Mouse (Mus musculus): Measurements from ENCODE around the gene Gimap7. TPM values are rescaled to one million over a fixed set of nuclear protein-coding genes. Genes with fewer than 3 reads are reported as not detected.
A peak's percentile ranks its signal among the peaks of the same experiment; 100 is the strongest.

Gene Gimap7
- 0.14 TPM in 1 of 2 replicates, not detected in the other for polyA plus RNA-seq (2015; fragmentation: Nextera tagmentation; extraction: Ambion mirVana)

- Histone ChIP-seq H3K9ac (ENCODE audit: low read length) (no peak within 1 kb of the TSS), H3K4me1 (ENCODE audit: control insufficient read depth, insufficient read depth, low read length) (no peaks in the 10 kb centered on the region), H3K4me3 (replicated peaks; ENCODE audit: low read length) (no peak within 1 kb of the TSS), H3K4me2 (ENCODE audit: low read depth, low read length) (no peak within 1 kb of the TSS), H3K27me3 (ENCODE audit: control insufficient read depth, insufficient read depth, low read length) (no peaks in the 10 kb centered on the region), H3K36me3 (ENCODE audit: control insufficient read depth, insufficient read depth, low read length) (no peaks in the 10 kb centered on the region), H3K27ac (ENCODE audit: low read length) (no peak within 1 kb of the TSS), H3K9me3 (replicated peaks; ENCODE audit: control insufficient read depth, low read length) (no peaks in the 10 kb centered on the region)
- ATAC-seq (ENCODE audit: insufficient read depth, low FRiP score): no peak
- WGBS: 53% methylated on average over 2 of the region's 2 CpGs
Measured at GRCm38 (mm10) chr6:48718455-48718854, at the start of gene Gimap7, which contains the start of gene Gm28053. TSS of gene Gimap7 (plus strand) at chr6:48718621. TSS of gene Gm28053 (plus strand) at chr6:48718607.

- H3K27ac ChIP-seq (ENCODE audit: low read length): no peak overlapping the region
- H3K4me1 ChIP-seq (ENCODE audit: control insufficient read depth, insufficient read depth, low read length): no peaks in the 10 kb centered on the region
- H3K9me3 ChIP-seq (replicated peaks; ENCODE audit: control insufficient read depth, low read length): no peaks in the 10 kb centered on the region
- H3K9ac ChIP-seq (ENCODE audit: low read length): no peak overlapping the region
- no peaks in the 10 kb centered on the region for H3K27me3 ChIP-seq (ENCODE audit: control insufficient read depth, insufficient read depth, low read length)
- H3K36me3 ChIP-seq (ENCODE audit: control insufficient read depth, insufficient read depth, low read length): no peaks in the 10 kb centered on the region
- no peak for ATAC-seq (ENCODE audit: insufficient read depth, low FRiP score)
- H3K4me3 ChIP-seq (replicated peaks; ENCODE audit: low read length): no peak overlapping the region
- WGBS: 77% methylated on average over 2 of the region's 2 CpGs
- H3K4me2 ChIP-seq (ENCODE audit: low read depth, low read length): no peak overlapping the region
Measured at GRCm38 (mm10) chr6:48669446-48669969, 48.9 kb upstream of the Gimap7 start.

- Histone ChIP-seq H3K9ac (ENCODE audit: low read length) (no peak overlapping the region), H3K27me3 (ENCODE audit: control insufficient read depth, insufficient read depth, low read length) (no peaks in the 10 kb centered on the region), H3K36me3 (ENCODE audit: control insufficient read depth, insufficient read depth, low read length) (no peaks in the 10 kb centered on the region), H3K4me2 (ENCODE audit: low read depth, low read length) (no peak overlapping the region), H3K27ac (ENCODE audit: low read length) (no peak overlapping the region), H3K4me3 (replicated peaks; ENCODE audit: low read length) (no peak overlapping the region), H3K4me1 (ENCODE audit: control insufficient read depth, insufficient read depth, low read length) (no peaks in the 10 kb centered on the region; the same call in 1 of the 2 replicates), H3K9me3 (replicated peaks; ENCODE audit: control insufficient read depth, low read length) (no peaks in the 10 kb centered on the region)
- 94% methylated on average over 9 of the region's 9 CpGs for WGBS
- no peak for ATAC-seq (ENCODE audit: insufficient read depth, low FRiP score)
Measured at GRCm38 (mm10) chr6:48674291-48675058, 43.9 kb upstream of the Gimap7 start.

GRCm38 (mm10) chr6:48675400-48675930 lies 43.0 kb upstream of the Gimap7 start:
- no peaks in the 10 kb centered on the region; the same call in 1 of the 2 replicates for H3K4me1 ChIP-seq (ENCODE audit: control insufficient read depth, insufficient read depth, low read length)
- no peak overlapping the region for H3K27ac ChIP-seq (ENCODE audit: low read length)
- peak overlapping the region; percentile 57 for H3K4me2 ChIP-seq (ENCODE audit: low read depth, low read length)
- ATAC-seq (ENCODE audit: insufficient read depth, low FRiP score): no peak
- no peaks in the 10 kb centered on the region for H3K36me3 ChIP-seq (ENCODE audit: control insufficient read depth, insufficient read depth, low read length)
- H3K9ac ChIP-seq (ENCODE audit: low read length): peak overlapping the region; percentile 61
- H3K4me3 ChIP-seq (replicated peaks; ENCODE audit: low read length): peak overlapping the region; percentile 39
- WGBS: 38% methylated on average over 10 of the region's 10 CpGs
- no peaks in the 10 kb centered on the region for H3K27me3 ChIP-seq (ENCODE audit: control insufficient read depth, insufficient read depth, low read length)
- H3K9me3 ChIP-seq (replicated peaks; ENCODE audit: control insufficient read depth, low read length): no peaks in the 10 kb centered on the region

GRCm38 (mm10) chr6:48675931-48676859 lies 42.2 kb upstream of the Gimap7 start, which contains the start of gene Gimap9:
TSS of gene Gimap9 (plus strand) at chr6:48676129.
- Histone ChIP-seq H3K4me3 (replicated peaks; ENCODE audit: low read length) (peak within 1 kb of the TSS; percentile 39), H3K4me2 (ENCODE audit: low read depth, low read length) (peak within 1 kb of the TSS; percentile 57), H3K4me1 (ENCODE audit: control insufficient read depth, insufficient read depth, low read length) (no peaks in the 10 kb centered on the region; the same call in 1 of the 2 replicates), H3K27me3 (ENCODE audit: control insufficient read depth, insufficient read depth, low read length) (no peaks in the 10 kb centered on the region), H3K27ac (ENCODE audit: low read length) (peak within 1 kb of the TSS; percentile 11; the same call in 1 of the 2 replicates), H3K9ac (ENCODE audit: low read length) (peak within 1 kb of the TSS; percentile 61), H3K9me3 (replicated peaks; ENCODE audit: control insufficient read depth, low read length) (no peaks in the 10 kb centered on the region), H3K36me3 (ENCODE audit: control insufficient read depth, insufficient read depth, low read length) (no peaks in the 10 kb centered on the region)
- no peak for ATAC-seq (ENCODE audit: insufficient read depth, low FRiP score)
- 25% methylated on average over 13 of the region's 13 CpGs for WGBS

- Histone ChIP-seq H3K36me3 (ENCODE audit: control insufficient read depth, insufficient read depth, low read length) (no peaks in the 10 kb centered on the region), H3K27me3 (ENCODE audit: control insufficient read depth, insufficient read depth, low read length) (no peaks in the 10 kb centered on the region), H3K4me1 (ENCODE audit: control insufficient read depth, insufficient read depth, low read length) (no peaks in the 10 kb centered on the region; the same call in 1 of the 2 replicates), H3K4me3 (replicated peaks; ENCODE audit: low read length) (no peak overlapping the region), H3K27ac (ENCODE audit: low read length) (no peak overlapping the region), H3K4me2 (ENCODE audit: low read depth, low read length) (no peak overlapping the region), H3K9ac (ENCODE audit: low read length) (no peak overlapping the region), H3K9me3 (replicated peaks; ENCODE audit: control insufficient read depth, low read length) (no peaks in the 10 kb centered on the region)
- WGBS: 84% methylated on average over 5 of the region's 5 CpGs
- no peak for ATAC-seq (ENCODE audit: insufficient read depth, low FRiP score)
Measured at GRCm38 (mm10) chr6:48676860-48677415, 41.5 kb upstream of the Gimap7 start.

GRCm38 (mm10) chr6:48677492-48678345 lies 40.7 kb upstream of the Gimap7 start:
- Histone ChIP-seq H3K27ac (ENCODE audit: low read length) (no peak overlapping the region), H3K27me3 (ENCODE audit: control insufficient read depth, insufficient read depth, low read length) (no peaks in the 10 kb centered on the region), H3K9ac (ENCODE audit: low read length) (no peak overlapping the region), H3K4me2 (ENCODE audit: low read depth, low read length) (no peak overlapping the region), H3K4me1 (ENCODE audit: control insufficient read depth, insufficient read depth, low read length) (no peaks in the 10 kb centered on the region; the same call in 1 of the 2 replicates), H3K9me3 (replicated peaks; ENCODE audit: control insufficient read depth, low read length) (no peaks in the 10 kb centered on the region), H3K36me3 (ENCODE audit: control insufficient read depth, insufficient read depth, low read length) (no peaks in the 10 kb centered on the region), H3K4me3 (replicated peaks; ENCODE audit: low read length) (no peak overlapping the region)
- ATAC-seq (ENCODE audit: insufficient read depth, low FRiP score): no peak
- 94% methylated on average over 17 of the region's 17 CpGs for WGBS

GRCm38 (mm10) chr6:48678391-48678790 lies 40.0 kb upstream of the Gimap7 start:
- Histone ChIP-seq H3K9ac (ENCODE audit: low read length) (no peak overlapping the region), H3K4me3 (replicated peaks; ENCODE audit: low read length) (no peak overlapping the region), H3K27ac (ENCODE audit: low read length) (no peak overlapping the region), H3K4me2 (ENCODE audit: low read depth, low read length) (no peak overlapping the region), H3K4me1 (ENCODE audit: control insufficient read depth, insufficient read depth, low read length) (no peaks in the 10 kb centered on the region; the same call in 1 of the 2 replicates), H3K36me3 (ENCODE audit: control insufficient read depth, insufficient read depth, low read length) (no peaks in the 10 kb centered on the region), H3K27me3 (ENCODE audit: control insufficient read depth, insufficient read depth, low read length) (no peaks in the 10 kb centered on the region), H3K9me3 (replicated peaks; ENCODE audit: control insufficient read depth, low read length) (no peaks in the 10 kb centered on the region)
- 62% methylated on average over 4 of the region's 4 CpGs for WGBS
- no peak for ATAC-seq (ENCODE audit: insufficient read depth, low FRiP score)

Data from stomach, embryonic 16.5 days (tissue).